Mouse (Mus musculus) kidney, postnatal 0 days (tissue): ENCODE results near the gene Esrrb. TPM values are rescaled to one million over a fixed set of nuclear protein-coding genes. Genes with fewer than 3 reads are reported as not detected.

Experiments used
- ATAC-seq: fragments of 200-750 bp; cut with Nextera tagmentation; replicated peaks from 2 replicates; pipeline ENCODE4 v1.8.0; 2017; ENCODE audit warnings: low read depth, moderate number of reproducible peaks, moderate TSS enrichment, moderate library complexity; ENCODE audit not compliant: low FRiP score
- DNase-seq: peaks from one replicate; pipeline ENCODE4 v3.0.0-alpha.2; 2016; ENCODE audit warnings: low spot score
- H3K27ac ChIP-seq: fragments of 300-500 bp; sonication (generic); 2 replicates; pipeline ENCODE4 v1.5.1; 2014; ENCODE audit warnings: mild to moderate bottlenecking
- H3K27me3 ChIP-seq: fragments of 300-500 bp; sonication (generic); 2 replicates; pipeline ENCODE4 v1.6.1; 2014; ENCODE audit warnings: low read length, mixed read lengths; ENCODE audit not compliant: insufficient read depth
- H3K36me3 ChIP-seq: fragments of 300-500 bp; sonication (generic); 2 replicates; pipeline ENCODE4 v1.6.1; 2014; ENCODE audit warnings: low read length, mixed read lengths; ENCODE audit not compliant: insufficient read depth
- H3K4me1 ChIP-seq: fragments of 300-500 bp; sonication (generic); replicated peaks from 2 replicates; pipeline ENCODE4 v1.6.1; 2014; ENCODE audit warnings: antibody characterized with exemption, low read length, mixed read lengths; ENCODE audit not compliant: insufficient read depth
- H3K4me2 ChIP-seq: fragments of 300-500 bp; sonication (generic); 2 replicates; pipeline ENCODE4 v1.6.1; 2014; ENCODE audit warnings: mild to moderate bottlenecking, low read length, moderate library complexity, mixed read lengths
- H3K4me3 ChIP-seq: fragments of 300-500 bp; sonication (generic); replicated peaks from 2 replicates; pipeline ENCODE4 v1.5.1; 2014; ENCODE audit warnings: low read depth, low read length
- H3K9ac ChIP-seq: fragments of 300-500 bp; sonication (generic); 2 replicates; pipeline ENCODE4 v1.6.1; 2014; ENCODE audit warnings: low read depth, low read length
- H3K9me3 ChIP-seq: fragments of 300-500 bp; sonication (generic); replicated peaks from 2 replicates; pipeline ENCODE4 v1.6.1; 2016; ENCODE audit warnings: low read length, inconsistent platforms, mixed read lengths
- CTCF ChIP-seq: IDR thresholded peaks from 2 replicates; pipeline ENCODE4 v1.5.1; 2016; ENCODE audit warnings: antibody characterized with exemption, low read depth, mild to moderate bottlenecking, moderate library complexity
- WGBS: fragments of 180-500 bp; shearing (Covaris S2); extraction: QIAGEN DNeasy Blood & Tissue Kit; methylation state at CpG from one replicate; pipeline ENCODE4 v1.1.7; 2014; 5-methylcytosine and 5-hydroxymethylcytosine counted together
- polyA plus RNA-seq: library from polyadenylated mRNA; unstranded; fragments of >200 nt; fragmentation: Nextera tagmentation; extraction: Ambion mirVana; gene quantifications from 2 replicates; pipeline ENCODE4 v1.2.1, GENCODE M21; 2015

Gene Esrrb
- polyA plus RNA-seq, 1 experiment from 2014 or later, result 3.6 TPM

DNA sequence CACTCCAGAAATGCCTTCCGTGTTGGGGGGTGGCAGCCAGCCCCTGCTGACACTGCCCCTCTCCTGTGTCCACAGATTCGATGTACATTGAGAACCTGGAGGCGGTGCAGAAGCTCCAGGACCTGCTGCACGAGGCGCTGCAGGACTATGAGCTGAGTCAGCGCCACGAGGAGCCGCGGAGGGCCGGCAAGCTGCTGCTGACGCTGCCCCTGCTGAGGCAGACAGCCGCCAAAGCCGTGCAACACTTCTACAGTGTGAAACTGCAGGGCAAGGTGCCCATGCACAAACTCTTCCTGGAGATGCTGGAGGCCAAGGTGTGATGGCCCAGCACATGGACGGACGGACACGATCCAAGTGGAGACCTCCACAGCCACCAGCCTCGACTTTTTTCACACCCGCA lies 157.8 kb downstream of the Esrrb start:
- no peaks in the 10 kb centered on the region for H3K4me1 ChIP-seq
- no peak overlapping the region for H3K4me2 ChIP-seq
- DNase-seq (peak; percentile 16), ATAC-seq (no peak)
- no peak overlapping the region for H3K9ac ChIP-seq
- H3K27me3 ChIP-seq, result no peaks in the 10 kb centered on the region
- WGBS, result 17% methylated on average over 18 of the region's 18 CpGs
- H3K27ac ChIP-seq, result no peak overlapping the region
- no peaks in the 10 kb centered on the region for H3K36me3 ChIP-seq
- H3K9me3 ChIP-seq, result no peaks in the 10 kb centered on the region
- TF ChIP-seq CTCF, result no peak
- H3K4me3 ChIP-seq, result no peak overlapping the region

DNA sequence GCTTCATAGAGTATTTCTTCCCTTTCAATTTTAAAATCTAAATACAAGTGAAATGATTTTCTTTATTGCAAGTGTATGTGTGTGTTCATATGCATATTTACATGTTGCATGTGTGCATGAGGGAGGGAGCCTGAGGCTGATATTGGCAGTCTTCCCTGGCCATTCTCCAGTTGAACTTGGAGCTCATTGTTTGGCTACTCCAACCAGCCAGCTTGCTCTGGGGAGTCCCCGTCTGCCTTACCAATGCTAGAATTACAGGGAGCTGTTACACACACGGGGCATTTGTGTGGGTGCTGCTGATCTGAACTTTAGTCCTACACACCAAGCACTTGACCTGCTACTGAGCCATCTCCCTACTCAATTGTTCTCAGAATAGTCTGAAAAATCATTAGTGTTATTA lies 173.4 kb downstream of the Esrrb start:
- WGBS, result 44% methylated on average over 2 of the region's 2 CpGs

DNA sequence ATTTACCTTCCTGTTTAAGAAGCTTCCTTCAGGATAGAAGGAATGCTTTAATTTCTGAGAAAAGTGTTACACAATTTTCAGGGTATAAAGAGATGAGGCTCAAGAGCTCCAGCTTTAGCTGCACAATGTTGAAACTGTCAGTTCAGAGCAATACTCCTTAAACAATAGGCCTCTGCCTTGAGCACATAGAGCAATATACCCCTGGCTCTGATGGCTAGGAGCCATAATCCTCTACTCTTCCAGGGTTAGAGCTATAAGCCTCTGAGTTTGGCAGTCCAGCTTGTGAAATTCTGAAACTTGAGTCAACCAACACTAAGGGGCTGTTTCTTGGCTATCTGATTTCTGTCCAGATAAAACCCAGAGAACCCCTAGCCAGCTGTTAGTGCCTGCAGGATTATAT lies 176.9 kb downstream of the Esrrb start:
- no peak overlapping the region for H3K9ac ChIP-seq
- H3K9me3 ChIP-seq, result no peaks in the 10 kb centered on the region
- H3K27me3 ChIP-seq, result no peaks in the 10 kb centered on the region
- no peaks in the 10 kb centered on the region for H3K36me3 ChIP-seq
- no peak overlapping the region for H3K4me3 ChIP-seq
- ATAC-seq, result no peak
- H3K4me2 ChIP-seq, result no peak overlapping the region
- no peak overlapping the region for H3K27ac ChIP-seq
- no peaks in the 10 kb centered on the region for H3K4me1 ChIP-seq
- no peak for TF ChIP-seq CTCF
- DNase-seq, result no peak

More for the DNA sequence above, 173.4 kb downstream of the Esrrb start:
- no peak for DNase-seq
- no peak for ATAC-seq
- no peaks in the 10 kb centered on the region for H3K27me3 ChIP-seq
- no peak for TF ChIP-seq CTCF
- H3K9me3 ChIP-seq, result no peaks in the 10 kb centered on the region
- H3K27ac ChIP-seq, result no peak overlapping the region
- no peaks in the 10 kb centered on the region for H3K4me1 ChIP-seq
- no peak overlapping the region for H3K4me3 ChIP-seq
- no peak overlapping the region for H3K9ac ChIP-seq
- H3K36me3 ChIP-seq, result no peaks in the 10 kb centered on the region
- H3K4me2 ChIP-seq, result no peak overlapping the region

DNA sequence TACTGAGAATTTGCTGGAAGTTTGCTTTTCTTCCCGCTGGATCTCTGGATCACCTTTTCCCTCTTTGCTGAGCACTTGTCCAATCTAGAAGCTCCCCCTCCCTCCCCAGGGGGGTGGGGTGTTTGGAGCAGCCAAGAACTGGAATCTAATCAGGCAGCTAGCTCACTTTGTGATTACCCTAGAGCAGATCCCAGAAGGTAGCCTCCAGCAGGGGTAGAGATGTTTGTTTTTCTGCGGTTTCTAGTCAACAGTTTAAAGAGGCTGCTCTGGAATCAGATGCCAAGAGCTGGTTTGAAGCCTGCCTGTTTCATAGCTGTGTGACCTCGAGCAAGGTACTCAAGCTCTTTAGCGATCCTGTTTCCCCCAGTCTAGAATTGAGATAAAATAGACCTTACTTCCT lies 177.8 kb downstream of the Esrrb start:
- ATAC-seq (no peak), DNase-seq (no peak)
- Histone ChIP-seq H3K27me3 (no peaks in the 10 kb centered on the region), H3K36me3 (no peaks in the 10 kb centered on the region), H3K4me2 (no peak overlapping the region), H3K4me3 (no peak overlapping the region), H3K9me3 (no peaks in the 10 kb centered on the region), H3K4me1 (no peaks in the 10 kb centered on the region), H3K27ac (no peak overlapping the region), H3K9ac (no peak overlapping the region)
- WGBS, result 64% methylated on average over 4 of the region's 4 CpGs
- TF ChIP-seq CTCF, result no peak

DNA sequence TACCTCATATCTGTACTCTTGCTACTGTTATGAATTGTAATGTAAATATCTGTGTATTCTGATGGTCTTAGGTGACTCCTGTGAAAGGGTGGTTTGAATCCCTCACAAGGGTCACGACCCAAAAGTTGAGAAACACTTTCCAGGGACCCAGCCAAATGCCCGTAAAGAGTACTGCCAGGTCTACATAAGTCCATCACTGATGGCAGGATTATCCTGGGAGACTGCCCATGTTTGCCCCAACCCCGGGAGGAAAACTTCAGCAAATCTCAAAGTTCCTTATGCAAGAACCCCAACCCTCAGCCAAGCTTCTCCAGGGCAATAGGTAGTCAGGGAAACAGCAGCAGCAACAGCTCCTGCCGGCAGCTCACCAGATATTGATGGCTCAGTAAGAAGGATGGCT lies 178.6 kb downstream of the Esrrb start:
- no peak for ATAC-seq
- no peaks in the 10 kb centered on the region for H3K4me1 ChIP-seq
- 79% methylated on average over 4 of the region's 4 CpGs for WGBS
- H3K9ac ChIP-seq, result no peak overlapping the region
- H3K4me3 ChIP-seq, result no peak overlapping the region
- H3K36me3 ChIP-seq, result no peaks in the 10 kb centered on the region
- H3K9me3 ChIP-seq, result no peaks in the 10 kb centered on the region
- H3K27me3 ChIP-seq, result no peaks in the 10 kb centered on the region
- TF ChIP-seq CTCF, result no peak
- no peak overlapping the region for H3K27ac ChIP-seq
- no peak for DNase-seq
- H3K4me2 ChIP-seq, result no peak overlapping the region

DNA sequence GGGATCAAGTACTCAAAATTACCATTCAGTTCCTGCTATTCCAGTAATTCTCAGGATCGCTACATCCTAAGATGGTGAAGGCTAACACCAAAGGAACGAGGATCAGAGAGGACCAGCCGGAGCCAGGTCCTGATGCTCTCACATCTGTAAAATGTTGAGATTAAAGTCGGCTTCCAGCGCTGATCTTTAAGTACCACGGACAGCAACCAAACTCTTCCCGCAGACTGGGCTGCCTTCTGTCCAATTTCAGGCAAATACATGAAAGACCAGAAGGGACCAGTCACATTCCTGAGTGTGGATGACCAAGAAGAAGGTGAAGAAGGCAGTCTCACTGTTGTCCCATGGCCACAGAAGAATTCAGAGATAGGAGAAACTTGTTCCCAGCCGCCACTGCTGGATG lies 186.9 kb downstream of the Esrrb start:
- H3K9me3 ChIP-seq, result no peaks in the 10 kb centered on the region
- WGBS, result 27% methylated on average over 8 of the region's 8 CpGs
- H3K36me3 ChIP-seq, result no peaks in the 10 kb centered on the region
- H3K4me1 ChIP-seq, result no peaks in the 10 kb centered on the region
- no peak overlapping the region for H3K4me3 ChIP-seq
- TF ChIP-seq CTCF, result no peak
- no peak overlapping the region for H3K27ac ChIP-seq
- no peak overlapping the region for H3K9ac ChIP-seq
- DNase-seq (peak; percentile 74), ATAC-seq (no peak)
- H3K27me3 ChIP-seq, result no peaks in the 10 kb centered on the region
- H3K4me2 ChIP-seq, result no peak overlapping the region

DNA sequence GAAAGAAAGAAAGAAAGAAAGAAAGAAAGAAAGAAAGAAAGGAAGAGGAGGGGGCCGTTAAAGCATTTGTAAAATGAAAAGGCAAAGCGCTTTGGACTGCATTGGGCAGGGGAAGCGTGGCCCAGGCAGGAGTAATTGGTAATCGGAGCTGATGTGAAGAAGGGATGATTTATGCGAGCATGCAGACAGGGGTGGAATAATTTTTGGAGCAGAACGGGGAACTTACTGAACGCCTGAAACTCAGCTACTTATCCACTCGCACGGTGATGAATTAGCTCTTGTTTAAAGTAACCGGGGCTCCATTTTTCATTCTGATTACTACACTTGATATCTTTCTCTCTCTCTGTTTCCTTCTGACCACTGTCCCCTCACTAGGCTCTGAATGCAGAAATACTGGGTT lies 192.1 kb downstream of the Esrrb start:
- DNase-seq (peak; percentile 76), ATAC-seq (no peak; the same call in 1 of the 2 replicates)
- no peak for TF ChIP-seq CTCF
- 25% methylated on average over 10 of the region's 10 CpGs for WGBS
- Histone ChIP-seq H3K9me3 (no peaks in the 10 kb centered on the region), H3K27ac (no peak overlapping the region), H3K36me3 (no peaks in the 10 kb centered on the region), H3K4me1 (no peaks in the 10 kb centered on the region), H3K4me2 (no peak overlapping the region), H3K4me3 (no peak overlapping the region), H3K9ac (no peak overlapping the region), H3K27me3 (no peaks in the 10 kb centered on the region)
